Mouse (Mus musculus) megakaryocyte, embryonic 14.5 days (primary cell): ENCODE data around the gene Fbrs.
"Not testable (repeated sequence)": the region's sequence is repeated elsewhere in the genome, so short reads cannot be mapped to it uniquely, and the experiment has no call there.

Source experiments
- FLI1 ChIP-seq: IDR thresholded peaks from 2 replicates; pipeline ENCODE4 v1.6.1; 2012; ENCODE audit warnings: low read length, inconsistent platforms, mixed read lengths
- GATA1 ChIP-seq: IDR thresholded peaks from 3 replicates; pipeline ENCODE4 v1.6.1; 2012; ENCODE audit warnings: mixed read lengths, low read length, inconsistent platforms, borderline replicate concordance

DNA sequence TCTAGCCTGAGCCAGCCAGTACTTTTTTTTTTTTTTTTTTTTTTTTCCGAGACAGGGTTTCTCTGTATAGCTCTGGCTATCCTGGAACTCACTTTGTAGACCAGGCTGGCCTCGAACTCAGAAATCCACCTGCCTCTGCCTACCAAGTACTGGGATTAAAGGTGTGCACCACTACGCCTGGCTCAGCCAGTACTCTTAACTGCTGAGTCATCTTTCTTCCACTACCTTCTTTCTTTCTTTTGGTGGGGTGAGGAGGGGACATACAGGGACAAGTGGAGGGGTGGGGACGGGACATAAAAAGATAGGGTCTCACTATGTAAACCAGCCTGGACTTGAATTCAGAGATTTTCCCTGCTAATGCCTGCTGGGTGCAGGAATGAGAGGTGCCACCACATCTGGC, 30.8 kb downstream of the Fbrs start:
- TF ChIP-seq GATA1, FLI1: not testable (repeated sequence)
